Mouse (Mus musculus): ENCODE measurements around the gene Smarcd3. TPM values are rescaled to one million over a fixed set of nuclear protein-coding genes. Genes with fewer than 3 reads are reported as not detected.

The Smarcd3 gene
- total and polyA plus RNA-seq, 3 experiments, result 1.3 to 2.2 TPM; not detected in 1

GRCm38 (mm10) chr5:24622386-24623040 lies 1.7 kb downstream of the Smarcd3 start:
- H3K36me3 ChIP-seq (replicated peaks in 1 of 2; ENCODE audit: control insufficient read depth in 1 of 2, insufficient read depth in 1 of 2, low read length in 1 of 2), result no peaks in the 10 kb centered on the region
- in situ Hi-C loops (cut with MboI; ENCODE audit: low pct_ligation_motif_present, low pct_unique_long_range_greater_than_20kb, low sequenced_read_pairs), result no loop called here
- no peak overlapping the region for H3K4me3 ChIP-seq (replicated peaks in 1 of 3; ENCODE audit: low read depth in 2 of 3, low read length in 2 of 3, poor library complexity in 1 of 3)
- H3K4me1 ChIP-seq (ENCODE audit: control insufficient read depth in 1 of 2, insufficient read depth in 2 of 2), result peaks cover 6 to 7% of the 10 kb centered on the region in 2 experiments; a peak in 3 of 4 replicates
- H3K27me3 ChIP-seq (replicated peaks), result peaks cover 78% of the 10 kb centered on the region
- no peak overlapping the region for H3K4me2 ChIP-seq (ENCODE audit: insufficient read depth, low read depth, poor library complexity, severe bottlenecking)
- dilution Hi-C loops (cut with MboI; ENCODE audit: extremely low pct_ligation_motif_present, extremely low pct_unique_long_range_greater_than_20kb, low sequenced_read_pairs), result no loop called here
- H3K79me2 ChIP-seq (replicated peaks; ENCODE audit: control insufficient read depth, extremely low read depth, insufficient read depth, poor library complexity, severe bottlenecking), result no peaks in the 10 kb centered on the region
- H3K27ac ChIP-seq (ENCODE audit: insufficient read depth, low read depth), result no peak overlapping the region
- no peaks in the 10 kb centered on the region for H3K9me3 ChIP-seq (replicated peaks; ENCODE audit: low read length)
- H3K9ac ChIP-seq (ENCODE audit: insufficient read depth, low read depth), result no peak overlapping the region
- no peak for TF ChIP-seq MEF2A (IDR thresholded peaks at IDR 0.05; ENCODE audit: borderline replicate concordance, low read depth, low read length)
- TF ChIP-seq ZNF384 (IDR thresholded peaks at IDR 0.05; ENCODE audit: low read depth, low read length), result no peak
- no peak for TF ChIP-seq HCFC1 (IDR thresholded peaks at IDR 0.05; ENCODE audit: low read depth, low read length)
- TF ChIP-seq CHD2 (IDR thresholded peaks at IDR 0.05; ENCODE audit: low read length), result no peak
- TF ChIP-seq RAD21 (IDR thresholded peaks at IDR 0.05; ENCODE audit: low read depth, low read length), result no peak
- TF ChIP-seq NRF1 (IDR thresholded peaks at IDR 0.05; ENCODE audit: low read depth, low read length), result no peak
- TF ChIP-seq MAZ (IDR thresholded peaks at IDR 0.05; ENCODE audit: low read depth, low read length), result no peak
- TF ChIP-seq UBTF (IDR thresholded peaks at IDR 0.05; ENCODE audit: low read depth, low read length), result no peak
- TF ChIP-seq MXI1 (IDR thresholded peaks at IDR 0.05; ENCODE audit: low read depth, low read length), result no peak
- TF ChIP-seq ELF1 (IDR thresholded peaks at IDR 0.05; ENCODE audit: low read depth, low read length), result no peak
- TF ChIP-seq KAT2A (IDR thresholded peaks at IDR 0.05; ENCODE audit: insufficient replicate concordance, low read length), result no peak
- TF ChIP-seq BHLHE40 (IDR thresholded peaks at IDR 0.05; ENCODE audit: low read depth, low read length), result no peak
- TF ChIP-seq SIN3A (IDR thresholded peaks at IDR 0.05; ENCODE audit: low read length), result no peak
- no peak for TF ChIP-seq USF2 (conservative IDR thresholded peaks at IDR 0.05; ENCODE audit: low read depth, low read length)
- no peak for TF ChIP-seq TCF12 (IDR thresholded peaks at IDR 0.05; ENCODE audit: low read depth, low read length)
- no peak for TF ChIP-seq RCOR1 (conservative IDR thresholded peaks at IDR 0.05; ENCODE audit: low read depth, low read length)
- no peak for TF ChIP-seq SMC3 (IDR thresholded peaks at IDR 0.05; ENCODE audit: low read depth, low read length)
- no peak for DNase-seq (ENCODE audit: extremely low read depth)

- Histone ChIP-seq H3K27me3 (replicated peaks) (peaks cover 83% of the 10 kb centered on the region), H3K4me3 (replicated peaks in 1 of 3; ENCODE audit: low read depth in 2 of 3, low read length in 2 of 3, poor library complexity in 1 of 3) (no peak overlapping the region), H3K27ac (ENCODE audit: insufficient read depth, low read depth) (no peak overlapping the region), H3K4me2 (ENCODE audit: insufficient read depth, low read depth, poor library complexity, severe bottlenecking) (no peak overlapping the region), H3K36me3 (replicated peaks in 1 of 2; ENCODE audit: control insufficient read depth in 1 of 2, insufficient read depth in 1 of 2, low read length in 1 of 2) (no peaks in the 10 kb centered on the region), H3K4me1 (ENCODE audit: control insufficient read depth in 1 of 2, insufficient read depth in 2 of 2) (peaks cover 6 to 7% of the 10 kb centered on the region in 2 experiments; a peak in 3 of 4 replicates), H3K9ac (ENCODE audit: insufficient read depth, low read depth) (no peak overlapping the region), H3K9me3 (replicated peaks; ENCODE audit: low read length) (no peaks in the 10 kb centered on the region), H3K79me2 (replicated peaks; ENCODE audit: control insufficient read depth, extremely low read depth, insufficient read depth, poor library complexity, severe bottlenecking) (no peaks in the 10 kb centered on the region)
- dilution Hi-C loops (cut with MboI; ENCODE audit: extremely low pct_ligation_motif_present, extremely low pct_unique_long_range_greater_than_20kb, low sequenced_read_pairs) (no loop called here), in situ Hi-C loops (cut with MboI; ENCODE audit: low pct_ligation_motif_present, low pct_unique_long_range_greater_than_20kb, low sequenced_read_pairs) (no loop called here)
- no peak for TF ChIP-seq MAFK (IDR thresholded peaks at IDR 0.05; ENCODE audit: insufficient replicate concordance, low read length)
- no peak for DNase-seq (ENCODE audit: extremely low read depth)
Observed at GRCm38 (mm10) chr5:24620626-24621025, 3.6 kb downstream of the Smarcd3 start.
